Mouse (Mus musculus) limb, embryonic 12.5 days (tissue): ENCODE results near the gene Gm36028. TPM values are rescaled to one million over a fixed set of nuclear protein-coding genes. Genes with fewer than 3 reads are reported as not detected.

Source experiments
- ATAC-seq: fragments of 200-750 bp; cut with Nextera tagmentation; 2 replicates; pipeline ENCODE4 v1.8.0; 2017; ENCODE audit warnings: low read depth, moderate TSS enrichment; ENCODE audit not compliant: insufficient number of reproducible peaks, insufficient read depth, low FRiP score, low TSS enrichment
- H3K27ac ChIP-seq: fragments of 300-500 bp; sonication (generic); 2 replicates; pipeline ENCODE4 v1.5.1; 2016; ENCODE audit warnings: mild to moderate bottlenecking, moderate library complexity
- H3K27me3 ChIP-seq: fragments of 300-500 bp; sonication (generic); 2 replicates; pipeline ENCODE4 v1.6.1; 2016; ENCODE audit warnings: mild to moderate bottlenecking, moderate library complexity
- H3K36me3 ChIP-seq: fragments of 300-500 bp; sonication (generic); 2 replicates; pipeline ENCODE4 v1.6.1; 2016; ENCODE audit warnings: mild to moderate bottlenecking, moderate library complexity
- H3K4me1 ChIP-seq: fragments of 300-500 bp; sonication (generic); replicated peaks from 2 replicates; pipeline ENCODE4 v1.6.1; 2016
- H3K4me2 ChIP-seq: fragments of 300-500 bp; sonication (generic); 2 replicates; pipeline ENCODE4 v1.6.1; 2016; ENCODE audit warnings: mild to moderate bottlenecking, moderate library complexity
- H3K4me3 ChIP-seq: fragments of 300-500 bp; sonication (generic); replicated peaks from 2 replicates; pipeline ENCODE4 v1.5.1; 2016; ENCODE audit warnings: mild to moderate bottlenecking
- H3K9ac ChIP-seq: fragments of 300-500 bp; sonication (generic); replicated peaks from 2 replicates; pipeline ENCODE4 v1.6.1; 2016; ENCODE audit warnings: mild to moderate bottlenecking, moderate library complexity
- H3K9me3 ChIP-seq: fragments of 300-500 bp; sonication (generic); 2 replicates; pipeline ENCODE4 v1.6.1; 2016; ENCODE audit warnings: mild to moderate bottlenecking, moderate library complexity
- WGBS: fragments of 180-500 bp; shearing (Covaris S2); methylation state at CpG from one replicate; pipeline ENCODE4 v1.1.7; 2016; 5-methylcytosine and 5-hydroxymethylcytosine counted together
- polyA plus RNA-seq: library from polyadenylated mRNA; unstranded; fragments of >200 nt; fragmentation: Nextera tagmentation; extraction: Ambion mirVana; gene quantifications from 2 replicates; pipeline ENCODE4 v1.2.1, GENCODE M21; 2016

The Gm36028 gene
- polyA plus RNA-seq, 1 experiment from 2014 or later, result 0.19 TPM

DNA sequence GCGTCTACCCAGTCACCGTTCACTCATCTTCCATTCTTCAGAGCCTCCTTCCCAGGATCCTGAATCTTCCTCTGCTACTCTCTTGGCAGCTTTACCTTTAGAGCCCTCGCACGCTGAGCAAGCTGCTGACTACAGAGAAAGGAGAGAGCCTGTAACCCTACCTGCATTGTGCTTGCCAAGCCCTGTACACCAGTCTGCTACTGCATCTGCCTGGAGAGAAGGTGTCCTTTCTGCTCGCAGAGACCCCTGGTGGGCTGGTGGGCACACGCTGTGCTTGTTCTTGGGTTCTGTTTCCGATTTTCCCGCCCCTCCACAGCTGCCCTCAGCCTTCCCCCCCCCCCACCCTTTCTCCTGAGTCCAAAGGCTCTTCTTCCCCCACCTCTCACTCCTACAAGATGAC, 53.7 kb downstream of the Gm36028 start:
- WGBS, result 76% methylated on average over 8 of the region's 8 CpGs
- no peak overlapping the region for H3K4me2 ChIP-seq
- no peak overlapping the region for H3K9ac ChIP-seq
- peaks cover 13% of the 10 kb centered on the region; the same call in 1 of the 2 replicates for H3K9me3 ChIP-seq
- peaks cover 63% of the 10 kb centered on the region for H3K36me3 ChIP-seq
- no peaks in the 10 kb centered on the region for H3K27me3 ChIP-seq
- ATAC-seq, result no peak
- H3K4me3 ChIP-seq, result no peak overlapping the region
- H3K27ac ChIP-seq, result no peak overlapping the region
- peaks cover 49% of the 10 kb centered on the region for H3K4me1 ChIP-seq

GRCm38 (mm10) chr16:37805746-37806495, 55.0 kb downstream of the Gm36028 start:
- Histone ChIP-seq H3K27me3 (no peaks in the 10 kb centered on the region), H3K9me3 (peaks cover 13% of the 10 kb centered on the region; the same call in 1 of the 2 replicates), H3K4me1 (peaks cover 56% of the 10 kb centered on the region), H3K4me2 (no peak overlapping the region), H3K27ac (0 out of 2 replicates have a peak overlapping the region, but pooled peaks have one; percentile 29), H3K9ac (no peak overlapping the region), H3K36me3 (peaks cover 68% of the 10 kb centered on the region), H3K4me3 (no peak overlapping the region)
- no peak for ATAC-seq
- WGBS, result 62% methylated on average over 3 of the region's 3 CpGs

DNA sequence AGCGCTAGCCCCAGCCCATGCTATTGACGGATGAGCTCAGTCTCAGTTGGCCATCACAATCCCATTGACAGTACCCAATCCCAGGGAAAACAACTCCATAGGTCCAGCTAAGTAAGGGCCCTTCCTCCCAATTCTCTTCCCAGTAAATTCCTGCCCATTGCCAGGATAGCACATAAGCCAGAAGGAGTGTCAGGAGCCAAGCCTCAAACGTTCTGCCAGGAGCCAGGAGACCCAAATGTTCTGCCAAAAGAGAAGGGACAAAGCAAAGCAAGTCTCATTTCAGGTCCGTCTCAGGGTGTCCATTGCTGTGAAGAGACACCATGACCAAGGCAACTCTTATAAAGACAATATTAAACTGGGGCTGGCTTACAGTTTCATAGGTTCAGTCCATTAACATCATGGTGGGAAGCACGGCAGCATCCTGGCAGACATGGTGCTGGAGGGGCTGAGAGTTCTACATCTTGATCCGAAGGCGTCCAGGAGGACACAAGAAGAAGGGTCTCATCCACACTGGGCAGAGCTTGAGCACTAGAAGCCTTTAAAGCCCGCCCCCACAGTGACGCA, 57.5 kb downstream of the Gm36028 start:
- peaks cover 13% of the 10 kb centered on the region; the same call in 1 of the 2 replicates for H3K9me3 ChIP-seq
- ATAC-seq, result no peak
- no peak overlapping the region for H3K4me3 ChIP-seq
- WGBS, result 92% methylated on average over 9 of the region's 9 CpGs
- no peak overlapping the region for H3K9ac ChIP-seq
- H3K27me3 ChIP-seq, result no peaks in the 10 kb centered on the region
- peaks cover 54% of the 10 kb centered on the region for H3K4me1 ChIP-seq
- H3K4me2 ChIP-seq, result no peak overlapping the region
- H3K36me3 ChIP-seq, result peaks cover 70% of the 10 kb centered on the region
- no peak overlapping the region for H3K27ac ChIP-seq

DNA sequence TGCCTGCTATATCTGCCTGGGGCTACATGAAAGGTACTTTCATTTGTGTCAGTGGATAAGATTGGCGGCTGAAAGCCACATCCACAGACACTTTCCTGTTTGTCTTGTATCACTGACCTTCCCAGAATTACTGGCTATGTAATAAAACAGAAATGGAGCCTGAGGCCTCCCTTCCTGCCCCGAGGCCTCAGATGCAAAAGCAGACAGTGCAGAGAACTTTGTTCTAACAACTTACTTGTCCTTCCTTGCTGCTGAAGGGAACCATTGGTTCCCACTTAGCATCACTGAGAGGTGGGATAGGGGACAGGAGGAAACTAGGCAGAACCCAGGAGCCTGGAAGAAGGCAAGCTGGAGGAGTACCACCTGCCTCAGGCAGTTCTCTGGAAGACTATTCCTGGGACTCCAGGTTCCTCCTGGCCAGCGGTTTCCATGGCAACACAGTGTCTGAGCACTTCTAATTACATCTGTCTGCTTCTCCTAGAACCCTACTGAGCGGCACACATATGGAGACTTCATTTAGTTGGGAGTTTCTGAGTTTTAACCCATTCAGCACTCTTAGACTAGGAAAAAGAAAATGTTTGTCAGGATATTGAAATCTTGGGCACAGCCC, 58.2 kb downstream of the Gm36028 start:
- Histone ChIP-seq H3K4me1 (peaks cover 47% of the 10 kb centered on the region), H3K27ac (peak overlapping the region; percentile 54; the same call in 1 of the 2 replicates)

GRCm38 (mm10) chr16:37801097-37801496, 59.8 kb downstream of the Gm36028 start:
- Histone ChIP-seq H3K9ac (no peak overlapping the region), H3K9me3 (peaks cover 13% of the 10 kb centered on the region; the same call in 1 of the 2 replicates), H3K27ac (no peak overlapping the region), H3K4me3 (no peak overlapping the region), H3K4me2 (no peak overlapping the region), H3K36me3 (peaks cover 60% of the 10 kb centered on the region), H3K27me3 (no peaks in the 10 kb centered on the region), H3K4me1 (peaks cover 33% of the 10 kb centered on the region)
- ATAC-seq, result no peak
- WGBS, result 86% methylated on average over 2 of the region's 2 CpGs

More for the DNA sequence above, 58.2 kb downstream of the Gm36028 start:
- Histone ChIP-seq H3K9ac (no peak overlapping the region), H3K27me3 (no peaks in the 10 kb centered on the region), H3K4me2 (no peak overlapping the region), H3K4me3 (no peak overlapping the region), H3K36me3 (peaks cover 70% of the 10 kb centered on the region), H3K9me3 (peaks cover 13% of the 10 kb centered on the region; the same call in 1 of the 2 replicates)
- ATAC-seq, result peak; percentile 50; the same call in 1 of the 2 replicates
- WGBS, result 35% methylated on average over 4 of the region's 4 CpGs

Other genes with a start within 250 kb of the Gm36028 start
- gene Ndufb4, start 206.7 kb downstream of the Gm36028 start, polyA plus RNA-seq, result 67.4 and 74.0 TPM in 2 replicates
- gene Fstl1, start 84.3 kb downstream of the Gm36028 start, polyA plus RNA-seq, result 385 and 432 TPM in 2 replicates
- 66.7 and 71.9 TPM in 2 replicates for gene Lrrc58, start 7.2 kb upstream of the Gm36028 start, polyA plus RNA-seq
- 1.5 and 2.0 TPM in 2 replicates for gene Gpr156, start 55.4 kb upstream of the Gm36028 start, polyA plus RNA-seq
- gene Gsk3b, start 227.9 kb upstream of the Gm36028 start, polyA plus RNA-seq, result 65.6 and 68.6 TPM in 2 replicates